Mouse (Mus musculus): ENCODE measurements around the gene Hlcs.

Gene Hlcs

DNA sequence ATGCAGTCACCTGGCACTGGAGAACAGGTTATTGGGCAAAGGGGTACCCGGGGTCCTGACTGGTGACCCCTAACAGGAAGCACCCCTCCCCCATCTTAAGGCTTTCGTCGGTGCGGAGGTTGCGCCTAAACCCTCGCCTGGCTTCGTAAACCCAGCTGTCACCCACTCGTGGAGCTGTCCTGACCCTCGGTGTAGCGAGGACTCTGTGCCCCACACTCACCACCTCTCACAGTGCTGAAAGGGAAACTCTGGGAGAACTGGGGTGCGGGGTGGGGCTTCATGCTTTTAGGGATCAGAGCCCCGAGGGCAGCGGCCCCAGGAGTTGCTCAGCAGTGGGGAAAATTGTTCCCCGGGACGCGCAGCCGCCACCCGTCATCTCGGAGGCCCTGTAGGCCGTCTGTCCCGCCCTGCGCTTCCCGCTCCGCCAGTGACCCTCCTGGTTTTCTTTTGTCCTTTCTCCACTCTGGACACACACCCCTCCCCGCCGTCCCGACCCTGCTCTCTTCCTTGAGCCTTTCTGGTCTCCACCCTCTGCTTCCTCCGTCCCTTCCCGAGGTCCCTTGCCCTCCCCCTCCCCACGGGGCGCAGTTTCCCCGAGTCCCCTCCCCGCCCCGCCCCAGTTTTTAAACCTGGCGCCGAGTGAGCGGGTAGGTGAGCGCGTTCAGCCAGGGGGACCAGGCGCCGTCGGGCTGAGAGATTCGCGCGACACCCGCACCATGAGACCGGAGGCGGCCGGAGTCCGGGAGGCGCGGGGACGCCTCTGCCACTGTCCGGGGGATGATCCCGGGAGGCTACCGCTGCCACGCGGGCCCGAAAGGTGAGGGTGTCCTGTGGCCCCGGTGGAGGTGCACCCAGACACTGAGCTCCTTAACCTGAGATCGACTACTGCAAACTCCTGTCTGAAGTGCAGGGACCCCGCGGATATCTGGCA lies 14.7 kb upstream of the Hlcs start, which contains the start of gene Ripply3:
Gene Ripply3, plus strand, starts transcription at position 640 of the 931 bp plus-strand sequence.
- DNase-seq (ENCODE audit: low spot score) = peak; percentile 33

DNA sequence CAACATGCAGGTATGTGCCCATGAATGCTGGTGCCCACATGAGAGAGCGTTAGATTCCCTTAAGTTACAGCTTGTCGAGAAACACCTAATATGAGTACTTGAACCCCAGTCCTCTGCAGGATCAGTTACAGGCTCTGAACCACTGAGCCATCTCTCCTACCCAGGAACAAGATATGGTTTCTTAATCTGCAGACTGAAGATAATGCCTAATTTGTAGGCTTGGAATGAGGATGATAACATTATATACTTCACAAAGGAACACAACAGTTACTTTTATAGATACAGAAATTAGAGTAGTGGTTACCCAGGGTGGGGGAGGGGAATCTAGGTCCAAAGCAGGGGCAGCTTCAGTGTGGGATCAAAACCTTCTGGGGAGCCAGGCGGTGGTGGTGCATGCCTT lies 12.6 kb upstream of the Hlcs start:
- DNase-seq (ENCODE audit: low spot score) = no peak

DNA sequence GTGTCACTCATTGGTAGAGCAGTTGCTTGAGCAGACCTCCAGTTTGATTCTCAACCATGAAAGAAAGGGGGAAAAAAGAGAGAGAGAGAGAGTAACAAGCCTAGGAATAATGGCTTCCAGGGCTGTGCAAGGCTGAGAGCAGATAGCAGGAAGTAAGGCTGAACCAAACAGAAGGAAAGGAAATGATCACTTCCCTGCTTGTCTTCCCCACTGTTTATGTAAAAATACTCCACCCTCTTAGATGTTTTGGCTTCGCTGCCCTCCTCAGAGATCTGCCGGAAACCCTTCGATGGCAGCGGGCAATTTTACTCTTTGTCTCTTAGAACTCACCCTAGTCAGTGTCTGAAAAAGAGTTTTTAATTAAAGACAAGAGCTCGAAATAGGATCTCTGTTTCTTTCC lies 10.3 kb upstream of the Hlcs start:
- DNase-seq (ENCODE audit: low spot score) = no peak

DNA sequence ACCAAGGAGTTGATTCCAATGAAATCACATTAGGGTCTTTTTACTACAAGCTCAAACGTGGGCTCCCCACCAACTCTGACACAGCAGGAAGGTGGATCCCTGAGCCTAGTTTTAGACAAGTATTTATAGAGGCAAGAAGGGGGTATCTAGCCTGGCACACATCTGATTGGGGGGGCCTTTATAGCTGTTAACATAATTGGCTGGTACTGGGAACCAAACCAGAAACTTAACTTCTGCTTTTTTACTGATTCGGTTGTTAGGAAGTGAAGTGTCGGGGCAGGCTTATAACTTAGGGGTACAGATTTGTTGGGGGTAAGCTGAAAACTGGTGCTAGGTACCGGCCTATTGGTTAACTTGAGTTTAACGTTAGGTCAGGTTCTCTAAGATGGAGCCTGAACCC lies 6.9 kb upstream of the Hlcs start:
- no peak for DNase-seq (ENCODE audit: low spot score)

DNA sequence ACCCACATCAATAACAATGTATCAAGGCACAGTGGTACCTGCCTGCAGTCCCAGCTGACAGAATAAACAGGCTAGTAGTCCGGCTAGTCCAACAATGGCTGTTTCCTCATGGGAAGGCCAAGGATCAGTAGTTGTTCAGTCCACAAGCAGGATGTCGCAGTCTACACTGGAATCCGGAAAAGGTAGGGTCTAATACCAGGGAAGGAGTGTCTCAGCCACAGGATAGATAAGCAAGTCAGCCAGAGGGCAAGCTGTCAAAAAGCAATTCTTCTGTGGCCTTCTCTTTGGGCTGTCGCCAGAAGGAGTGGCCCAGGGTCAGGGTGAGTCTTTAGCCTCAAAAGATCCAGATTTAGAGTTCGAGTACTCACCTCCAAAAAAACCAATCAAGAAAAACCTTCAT lies 4.4 kb upstream of the Hlcs start:
- peak; percentile 12 for DNase-seq (ENCODE audit: low spot score)

DNA sequence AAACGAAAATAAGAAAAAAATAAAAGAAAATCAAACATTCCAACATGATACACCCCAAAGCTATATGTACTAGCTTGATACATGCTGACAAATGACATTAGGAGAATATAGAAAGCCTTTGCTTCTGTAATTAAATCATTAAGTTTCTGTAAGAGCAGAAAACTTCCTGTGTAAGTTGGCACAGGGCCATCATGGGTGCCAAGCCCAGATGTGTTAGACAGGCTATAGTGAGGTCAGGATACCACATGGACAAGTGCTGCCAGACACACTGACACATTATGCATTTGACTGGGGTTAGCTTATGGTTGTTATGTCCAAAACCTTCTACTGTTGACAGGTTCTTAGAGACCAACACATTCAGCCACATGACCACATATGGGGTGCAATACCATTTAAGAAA lies 1.8 kb upstream of the Hlcs start:
- DNase-seq (ENCODE audit: low spot score) = no peak

DNA sequence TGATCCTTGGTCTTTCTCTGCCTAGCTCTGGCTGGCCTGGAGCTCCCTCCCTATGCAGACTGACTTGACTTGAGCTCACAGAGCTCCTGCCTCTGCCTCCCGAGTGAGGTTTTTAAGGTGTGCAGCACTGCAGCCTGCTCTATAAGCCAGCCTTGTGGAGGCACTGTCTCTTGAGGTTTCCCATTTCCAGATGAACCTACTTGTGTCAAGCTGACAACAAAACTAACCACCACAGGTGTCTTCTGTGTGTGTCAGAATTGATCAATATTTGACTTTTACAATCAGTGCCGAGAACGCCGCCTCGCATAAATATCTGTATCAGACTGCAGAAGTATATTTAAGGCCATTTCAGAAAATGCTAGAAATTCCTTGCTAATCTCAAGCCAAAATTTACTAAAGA lies 1.3 kb upstream of the Hlcs start:
- no peak for DNase-seq (ENCODE audit: low spot score)

DNA sequence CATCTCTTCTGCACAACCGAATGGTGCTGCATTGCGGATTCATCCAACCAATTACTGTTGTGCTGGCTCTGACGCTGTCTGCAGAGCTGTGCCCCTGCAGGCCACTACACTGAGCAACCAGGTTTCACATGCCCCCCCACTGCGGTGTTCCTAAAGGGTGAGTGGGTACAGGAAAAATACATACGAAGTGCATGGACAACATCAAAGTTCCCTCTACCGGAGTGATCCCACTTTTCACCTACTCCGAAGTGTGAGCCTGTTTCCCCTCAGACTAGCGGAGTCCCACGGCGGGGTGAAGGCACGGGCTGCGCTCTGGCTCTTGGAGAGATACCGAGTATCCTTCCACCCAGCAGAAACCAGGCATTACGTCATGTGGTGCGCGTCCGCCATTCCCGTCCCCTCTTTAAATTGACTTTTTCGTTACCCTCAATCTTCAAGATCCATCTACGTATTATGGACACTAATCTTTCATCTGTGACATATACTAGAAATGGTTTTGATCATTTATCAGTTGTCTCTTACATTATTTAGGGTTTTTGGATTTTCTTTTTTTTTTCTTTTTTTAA lies 625 bp downstream of the Hlcs start:
- DNase-seq (ENCODE audit: low spot score) = peak; percentile 60

DNA sequence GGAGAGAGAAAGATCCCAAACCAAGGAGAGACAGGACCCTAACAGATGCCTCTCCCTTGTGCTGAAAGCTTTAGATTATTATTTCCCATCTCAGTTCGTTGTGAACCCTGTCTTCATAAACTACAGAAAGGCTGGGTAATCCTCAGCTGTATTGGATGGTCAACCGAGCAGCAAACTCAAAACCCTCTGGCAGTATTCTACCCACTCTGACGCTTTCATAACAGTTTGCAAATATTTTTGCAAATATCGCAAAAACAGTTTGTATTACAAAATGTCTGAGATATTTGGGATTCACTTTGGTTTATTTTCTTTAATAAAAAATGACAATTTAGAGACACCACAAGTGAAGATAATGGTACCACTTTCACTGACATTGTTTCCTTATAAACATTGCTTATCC lies 1.4 kb downstream of the Hlcs start:
- DNase-seq (ENCODE audit: low spot score) = no peak

DNA sequence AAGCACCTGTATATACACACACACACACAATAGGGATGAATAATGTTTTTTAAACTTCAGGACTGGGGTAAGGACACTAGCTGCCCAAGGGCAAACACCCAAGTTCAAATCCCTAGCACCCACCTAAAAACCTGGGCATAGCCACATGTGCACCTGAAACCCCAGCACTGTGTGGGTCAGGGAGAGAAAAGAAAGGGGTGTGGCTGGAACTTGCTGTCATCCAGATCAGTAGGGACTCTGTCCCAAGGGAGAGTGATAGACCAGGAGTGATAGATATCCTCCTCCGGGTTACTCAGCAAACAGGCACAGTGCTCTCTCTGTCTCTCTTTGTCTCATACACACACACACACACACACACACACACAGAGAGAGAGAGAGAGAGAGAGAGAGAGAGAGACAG lies 2.0 kb downstream of the Hlcs start:
- DNase-seq (ENCODE audit: low spot score) = no peak

DNA sequence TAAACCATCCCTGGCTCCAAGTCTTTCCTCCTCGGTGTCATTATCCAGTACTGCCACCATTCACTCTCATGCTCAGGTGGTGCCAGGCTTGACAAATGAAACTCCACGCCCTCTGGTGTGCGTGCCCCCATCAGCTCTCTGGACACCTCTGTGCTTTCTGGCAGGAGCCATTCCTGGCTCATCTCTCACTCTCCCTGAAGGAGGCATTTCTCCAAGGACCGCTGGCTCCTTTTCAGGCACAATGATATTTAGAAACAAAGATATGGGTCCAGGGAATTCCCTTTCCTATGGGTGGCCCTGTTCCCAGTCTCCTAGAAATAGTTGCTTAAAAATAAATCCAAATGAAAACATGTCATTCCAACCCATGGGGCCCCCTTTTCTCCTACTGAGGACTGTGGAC lies 4.3 kb downstream of the Hlcs start:
- DNase-seq (ENCODE audit: low spot score) = no peak

DNA sequence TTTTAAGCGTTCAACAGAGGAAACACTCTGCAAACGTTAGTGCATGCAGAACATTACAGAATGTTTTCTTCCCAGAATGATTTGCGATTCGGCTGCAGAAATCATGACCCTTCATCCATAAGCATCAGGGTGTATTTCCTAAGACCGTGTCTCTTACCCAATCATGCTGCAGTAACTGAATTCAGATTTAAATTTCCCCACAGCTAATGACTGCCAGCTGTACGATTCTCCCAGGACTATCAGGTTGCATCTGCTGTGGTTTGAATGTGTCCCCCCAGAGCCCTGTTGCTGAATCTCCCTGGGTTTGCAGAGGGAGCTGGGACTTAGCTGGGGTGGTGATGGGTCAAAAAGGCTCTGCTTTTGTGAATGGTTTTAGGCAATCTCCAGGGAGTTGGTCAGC lies 5.4 kb downstream of the Hlcs start:
- no peak for DNase-seq (ENCODE audit: low spot score)

DNA sequence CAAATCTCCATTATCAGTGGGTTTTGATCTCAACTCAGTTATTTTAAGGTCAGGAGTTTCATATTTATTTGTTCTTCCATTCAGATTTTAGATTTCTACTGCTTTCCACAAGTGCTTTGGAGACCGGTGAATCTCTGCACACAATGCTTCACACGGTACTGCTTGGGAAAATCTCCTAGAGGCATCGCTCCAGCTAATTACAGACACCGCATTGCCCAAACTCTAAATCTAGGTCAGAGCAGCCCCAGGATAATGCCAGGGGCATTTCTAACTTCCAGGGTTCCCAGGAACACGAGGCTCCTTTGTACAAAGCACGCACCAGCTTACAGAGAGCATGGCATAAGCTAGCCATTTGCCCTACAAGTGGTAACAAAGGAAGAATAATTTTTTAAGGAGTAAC lies 5.8 kb downstream of the Hlcs start:
- DNase-seq (ENCODE audit: low spot score) = no peak

DNA sequence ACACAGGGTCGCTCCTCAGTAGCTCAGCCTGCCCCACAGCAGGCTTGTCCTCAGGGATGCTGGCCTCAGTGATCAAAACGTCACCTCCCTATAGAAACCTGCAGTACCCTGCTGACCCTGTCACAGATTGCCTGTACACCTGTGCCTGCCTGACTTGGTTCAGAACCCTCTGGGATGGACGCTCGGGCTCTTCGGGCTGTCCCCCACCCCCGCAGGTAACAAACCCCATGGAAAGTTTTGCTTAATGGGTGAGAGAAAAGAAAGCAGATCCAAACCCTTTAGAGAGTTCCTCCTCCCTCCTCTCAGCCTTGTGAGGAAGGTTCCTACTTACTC lies 10.2 kb downstream of the Hlcs start:
- no peak for DNase-seq (ENCODE audit: low spot score)

DNA sequence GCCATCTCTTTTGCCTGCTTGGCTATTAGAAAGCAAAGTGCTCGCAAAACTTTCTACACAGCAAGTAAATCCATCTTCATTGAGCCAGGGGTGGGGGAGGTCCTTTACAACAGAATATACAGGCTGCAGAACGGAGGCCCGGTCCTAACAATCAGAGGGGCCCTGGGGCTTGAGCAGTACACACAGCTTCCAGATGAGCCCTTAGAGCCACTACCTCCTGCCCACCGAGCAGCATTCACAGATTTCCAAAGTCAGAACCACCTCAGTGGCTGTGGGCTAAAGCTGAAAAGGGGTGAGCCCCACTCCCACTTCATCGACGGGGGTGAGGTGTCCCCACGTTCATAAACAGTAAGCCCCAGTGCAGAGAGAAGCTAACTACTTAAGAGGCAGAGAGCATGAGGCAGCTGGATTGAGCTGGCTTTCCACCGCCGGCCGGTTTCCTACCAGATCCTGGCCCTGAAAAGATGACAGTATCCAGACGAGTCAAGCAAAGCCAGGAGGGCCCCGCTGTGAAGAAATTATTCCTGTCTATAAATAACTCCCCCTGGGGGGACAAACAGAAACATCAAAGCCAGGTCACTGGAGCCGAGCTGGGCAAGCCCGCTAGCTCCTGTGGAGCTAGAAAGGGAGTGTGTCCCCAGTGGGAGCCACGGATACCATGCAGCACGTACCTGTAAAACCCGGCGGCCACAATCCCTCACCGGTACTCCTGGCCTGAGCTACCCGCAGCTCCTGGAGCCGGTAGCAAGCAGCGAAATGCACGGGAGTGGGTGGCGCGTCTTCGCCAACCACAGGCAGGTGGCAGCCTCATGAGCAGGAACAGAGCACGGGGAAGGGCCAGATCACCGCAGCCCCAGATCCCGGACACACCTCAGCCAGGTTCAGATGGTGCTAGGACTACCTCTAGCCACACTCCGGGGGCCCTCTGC lies 10.8 kb downstream of the Hlcs start:
- no peak for DNase-seq (ENCODE audit: low spot score)

DNA sequence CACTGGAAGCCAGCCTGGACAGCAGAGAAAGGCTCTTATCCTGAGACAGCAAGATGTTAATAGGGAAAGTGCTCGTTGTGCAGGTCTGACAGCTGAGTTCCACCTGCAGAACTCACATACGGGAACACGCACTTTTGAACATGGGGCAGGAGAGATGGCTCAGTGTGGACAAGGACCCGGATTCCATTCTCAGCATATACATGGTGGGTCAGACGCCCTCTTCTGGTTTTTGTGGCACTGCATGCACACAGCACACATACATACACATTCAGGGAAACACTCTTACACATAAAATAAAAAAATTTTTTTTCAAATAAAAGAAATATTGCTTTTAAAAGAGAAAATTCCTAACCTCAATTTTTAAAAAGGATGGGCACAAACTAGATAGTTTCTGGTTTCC lies 11.7 kb downstream of the Hlcs start:
- DNase-seq (ENCODE audit: low spot score) = no peak

DNA sequence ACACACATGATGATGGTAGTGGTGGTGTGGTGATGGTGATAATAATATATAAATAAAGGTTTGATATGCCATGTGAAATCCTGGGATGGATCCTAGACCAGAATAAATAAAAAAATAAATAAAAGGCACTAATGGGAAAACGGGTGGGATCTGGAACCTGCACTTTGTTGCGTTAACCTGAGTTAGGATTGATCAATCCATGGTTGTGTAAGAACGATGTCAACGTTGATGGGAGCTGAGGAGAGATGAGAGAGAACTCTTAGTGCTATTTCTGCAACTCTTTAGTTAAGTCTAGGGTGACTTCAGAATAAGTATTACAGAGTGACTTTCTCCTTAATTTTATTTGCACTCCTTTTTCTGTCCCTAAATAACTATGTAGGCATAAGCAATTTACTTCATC lies 12.2 kb downstream of the Hlcs start:
- no peak for DNase-seq (ENCODE audit: low spot score)

DNA sequence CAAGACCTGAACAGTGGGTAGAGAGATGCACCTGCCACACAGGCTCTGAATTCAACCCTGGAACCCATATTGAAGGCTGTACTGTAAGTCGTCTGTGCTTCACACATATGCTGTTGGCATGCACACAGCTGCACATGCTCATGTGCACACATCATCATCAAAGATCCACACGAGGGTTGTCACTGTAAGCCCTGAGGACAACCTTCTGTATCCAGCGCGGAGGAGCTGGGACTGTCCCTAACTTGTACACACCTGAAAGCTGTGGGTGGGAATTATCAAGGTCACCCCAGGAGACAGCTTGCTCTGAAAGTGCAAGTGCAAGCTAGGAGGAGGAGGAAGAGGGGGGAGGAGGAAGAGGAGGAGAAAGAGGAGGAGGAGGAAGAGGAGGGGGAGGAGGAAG lies 14.2 kb downstream of the Hlcs start:
- DNase-seq (ENCODE audit: low spot score) = no peak

DNA sequence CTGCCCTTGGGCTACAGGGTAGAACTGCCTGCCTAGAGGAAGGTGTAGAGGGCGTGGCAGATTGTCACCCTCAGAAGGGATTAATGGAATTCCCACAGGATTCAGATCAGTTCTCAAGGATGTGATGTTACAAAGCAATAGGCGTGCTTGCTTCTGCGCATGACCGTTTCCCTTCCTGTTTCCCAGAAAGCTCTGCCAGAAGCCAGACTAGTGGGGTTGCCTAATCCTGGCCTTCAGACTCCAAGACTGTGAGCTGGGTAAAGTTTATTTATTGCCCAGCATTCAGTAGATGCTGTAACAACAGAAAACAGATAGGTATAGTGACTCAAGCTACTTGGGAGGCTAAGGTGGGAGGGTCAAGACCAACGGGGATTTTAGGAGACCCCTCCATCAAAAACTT lies 15.3 kb downstream of the Hlcs start:
- DNase-seq (ENCODE audit: low spot score) = no peak

DNA sequence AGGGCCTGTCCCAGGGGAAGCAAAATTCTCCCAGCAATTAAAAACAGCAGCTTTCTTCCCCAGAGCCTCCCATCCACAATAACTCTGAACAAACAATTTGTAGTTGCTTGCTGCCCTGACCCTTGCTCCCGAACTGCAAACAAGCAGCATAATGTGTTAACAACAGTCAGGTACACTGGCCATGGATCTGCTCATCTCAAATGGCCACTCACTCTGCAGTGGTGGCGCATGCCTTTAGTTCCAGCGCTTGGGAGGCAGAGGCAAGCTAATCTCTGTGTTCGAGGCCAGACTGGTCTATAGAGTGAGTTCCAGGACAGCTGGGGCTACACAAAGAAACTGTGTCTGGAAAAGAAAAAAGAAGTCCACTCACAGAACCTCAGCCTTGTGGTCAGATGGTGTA lies 22.2 kb downstream of the Hlcs start:
- no peak for DNase-seq (ENCODE audit: low spot score)

DNA sequence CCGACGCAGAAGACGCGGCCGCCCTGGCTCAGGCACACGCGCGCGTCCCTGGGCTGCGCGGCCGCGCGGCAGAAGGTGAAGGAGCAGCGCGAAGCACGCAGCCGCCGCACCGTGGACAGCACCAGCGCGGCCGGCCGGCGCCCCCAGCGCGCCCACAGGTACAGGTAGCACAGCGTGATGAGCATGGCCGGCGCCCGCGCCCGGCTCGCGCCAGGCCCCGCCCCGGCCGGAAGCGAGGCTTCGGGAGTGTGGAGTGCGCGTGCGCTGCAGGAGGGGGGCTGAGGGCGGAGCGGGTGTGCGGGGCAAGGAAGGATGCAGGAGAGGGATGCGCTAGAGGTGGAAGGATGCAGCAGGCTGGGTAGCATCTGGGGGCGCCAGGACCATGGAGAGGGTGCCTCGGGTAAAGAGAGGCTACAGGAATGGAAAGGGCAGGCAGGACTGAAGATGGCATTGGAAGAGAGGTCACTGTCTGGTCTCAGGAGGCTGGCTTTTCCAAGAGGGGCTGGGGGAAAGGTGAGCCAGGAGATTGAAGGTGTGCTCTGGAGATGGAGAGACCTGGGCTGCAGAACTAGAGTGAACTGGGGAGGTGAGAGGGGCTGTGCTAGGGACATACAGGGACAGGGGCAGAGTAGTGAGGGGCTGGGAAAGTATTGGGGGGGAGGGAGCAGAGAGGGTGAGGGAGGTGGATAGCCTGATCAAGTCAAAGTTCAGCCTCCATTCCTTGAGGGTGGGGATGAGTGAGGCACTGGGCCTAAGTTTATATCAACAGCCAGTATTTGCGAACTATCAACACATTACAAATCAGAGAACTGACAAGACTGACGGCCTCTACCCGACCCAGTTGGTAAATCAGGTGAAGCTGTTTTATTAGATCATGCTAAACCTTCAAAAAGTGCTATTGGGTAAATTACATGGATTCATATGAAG lies 23.0 kb downstream of the Hlcs start:
- peak; percentile 79 for DNase-seq (ENCODE audit: low spot score)

Data from urinary bladder, postnatal 25 days (tissue).